Mouse (Mus musculus): ENCODE results near the gene Shank1. TPM values are rescaled to one million over a fixed set of nuclear protein-coding genes. Genes with fewer than 3 reads are reported as not detected.

Gene Shank1
- polyA plus RNA-seq, 1 experiment, result 4.2 TPM

- TF ChIP-seq POLR2A (IDR thresholded peaks at IDR 0.05; ENCODE audit: borderline replicate concordance, control insufficient read depth, low read depth, low read length), result no peak
- TF ChIP-seq CTCF (IDR thresholded peaks at IDR 0.05; ENCODE audit: control insufficient read depth, insufficient read depth, low read length), result no peak
- no peak overlapping the region for H3K4me3 ChIP-seq (replicated peaks; ENCODE audit: control insufficient read depth, low read depth, low read length)
- no peak overlapping the region for H3K27ac ChIP-seq (ENCODE audit: control insufficient read depth, insufficient read depth, low read depth, low read length, poor library complexity)
- H3K4me1 ChIP-seq (ENCODE audit: control insufficient read depth, insufficient read depth, low read length), result no peaks in the 10 kb centered on the region
- 40% methylated on average over 4 of the region's 4 CpGs for WGBS
These were observed 68.2 kb downstream of the Shank1 start for GRCm38 (mm10) chr7:44378290-44378689.

- H3K4me1 ChIP-seq (ENCODE audit: control insufficient read depth, insufficient read depth, low read length), result no peaks in the 10 kb centered on the region
- 70% methylated on average over 12 of the region's 12 CpGs for WGBS
- H3K27ac ChIP-seq (ENCODE audit: control insufficient read depth, insufficient read depth, low read depth, low read length, poor library complexity), result no peak overlapping the region
- TF ChIP-seq POLR2A (IDR thresholded peaks at IDR 0.05; ENCODE audit: borderline replicate concordance, control insufficient read depth, low read depth, low read length), result no peak
- no peak for TF ChIP-seq CTCF (IDR thresholded peaks at IDR 0.05; ENCODE audit: control insufficient read depth, insufficient read depth, low read length)
- H3K4me3 ChIP-seq (replicated peaks; ENCODE audit: control insufficient read depth, low read depth, low read length), result no peak overlapping the region
These were observed 72.5 kb downstream of the Shank1 start for GRCm38 (mm10) chr7:44382541-44382940.

GRCm38 (mm10) chr7:44383980-44384715 lies 74.1 kb downstream of the Shank1 start, which contains the start of gene Syt3:
TSS of gene Syt3 (plus strand) at chr7:44384102.
- TF ChIP-seq POLR2A (IDR thresholded peaks at IDR 0.05; ENCODE audit: borderline replicate concordance, control insufficient read depth, low read depth, low read length) (no peak), CTCF (IDR thresholded peaks at IDR 0.05; ENCODE audit: control insufficient read depth, insufficient read depth, low read length) (no peak)
- no peak within 1 kb of the TSS for H3K27ac ChIP-seq (ENCODE audit: control insufficient read depth, insufficient read depth, low read depth, low read length, poor library complexity)
- no peak within 1 kb of the TSS for H3K4me3 ChIP-seq (replicated peaks; ENCODE audit: control insufficient read depth, low read depth, low read length)
- no peaks in the 10 kb centered on the region for H3K4me1 ChIP-seq (ENCODE audit: control insufficient read depth, insufficient read depth, low read length)
- WGBS, result under 1% methylated on average over 19 of the region's 33 CpGs

GRCm38 (mm10) chr7:44384716-44385059 lies 74.6 kb downstream of the Shank1 start:
- H3K4me1 ChIP-seq (ENCODE audit: control insufficient read depth, insufficient read depth, low read length), result no peaks in the 10 kb centered on the region
- TF ChIP-seq POLR2A (IDR thresholded peaks at IDR 0.05; ENCODE audit: borderline replicate concordance, control insufficient read depth, low read depth, low read length), result no peak
- TF ChIP-seq CTCF (IDR thresholded peaks at IDR 0.05; ENCODE audit: control insufficient read depth, insufficient read depth, low read length), result no peak
- WGBS, result under 1% methylated on average over 17 of the region's 17 CpGs
- H3K27ac ChIP-seq (ENCODE audit: control insufficient read depth, insufficient read depth, low read depth, low read length, poor library complexity), result no peak overlapping the region
- H3K4me3 ChIP-seq (replicated peaks; ENCODE audit: control insufficient read depth, low read depth, low read length), result no peak overlapping the region

GRCm38 (mm10) chr7:44385720-44386119 lies 75.7 kb downstream of the Shank1 start, which contains the start of gene 1700008O03Rik:
TSS of gene 1700008O03Rik (minus strand) at chr7:44385820.
- no peak for TF ChIP-seq CTCF (IDR thresholded peaks at IDR 0.05; ENCODE audit: control insufficient read depth, insufficient read depth, low read length)
- TF ChIP-seq POLR2A (IDR thresholded peaks at IDR 0.05; ENCODE audit: borderline replicate concordance, control insufficient read depth, low read depth, low read length), result no peak
- Histone ChIP-seq H3K4me1 (ENCODE audit: control insufficient read depth, insufficient read depth, low read length) (no peaks in the 10 kb centered on the region), H3K4me3 (replicated peaks; ENCODE audit: control insufficient read depth, low read depth, low read length) (no peak within 1 kb of the TSS), H3K27ac (ENCODE audit: control insufficient read depth, insufficient read depth, low read depth, low read length, poor library complexity) (no peak within 1 kb of the TSS)
- 76% methylated on average over 12 of the region's 12 CpGs for WGBS

GRCm38 (mm10) chr7:44391831-44392230 lies 81.8 kb downstream of the Shank1 start:
- Histone ChIP-seq H3K27ac (ENCODE audit: control insufficient read depth, insufficient read depth, low read depth, low read length, poor library complexity) (no peak overlapping the region), H3K4me1 (ENCODE audit: control insufficient read depth, insufficient read depth, low read length) (no peaks in the 10 kb centered on the region), H3K4me3 (replicated peaks; ENCODE audit: control insufficient read depth, low read depth, low read length) (no peak overlapping the region)
- TF ChIP-seq POLR2A (IDR thresholded peaks at IDR 0.05; ENCODE audit: borderline replicate concordance, control insufficient read depth, low read depth, low read length), result no peak
- TF ChIP-seq CTCF (IDR thresholded peaks at IDR 0.05; ENCODE audit: control insufficient read depth, insufficient read depth, low read length), result no peak
- WGBS, result 70% methylated on average over 4 of the region's 4 CpGs

- Histone ChIP-seq H3K27ac (ENCODE audit: control insufficient read depth, insufficient read depth, low read depth, low read length, poor library complexity) (no peak overlapping the region), H3K4me1 (ENCODE audit: control insufficient read depth, insufficient read depth, low read length) (no peaks in the 10 kb centered on the region), H3K4me3 (replicated peaks; ENCODE audit: control insufficient read depth, low read depth, low read length) (no peak overlapping the region)
- 76% methylated on average over 14 of the region's 14 CpGs for WGBS
- no peak for TF ChIP-seq POLR2A (IDR thresholded peaks at IDR 0.05; ENCODE audit: borderline replicate concordance, control insufficient read depth, low read depth, low read length)
- TF ChIP-seq CTCF (IDR thresholded peaks at IDR 0.05; ENCODE audit: control insufficient read depth, insufficient read depth, low read length), result no peak
These were observed 82.3 kb downstream of the Shank1 start for GRCm38 (mm10) chr7:44392341-44392740.

GRCm38 (mm10) chr7:44393284-44393683 lies 83.2 kb downstream of the Shank1 start:
- TF ChIP-seq POLR2A (IDR thresholded peaks at IDR 0.05; ENCODE audit: borderline replicate concordance, control insufficient read depth, low read depth, low read length) (no peak), CTCF (IDR thresholded peaks at IDR 0.05; ENCODE audit: control insufficient read depth, insufficient read depth, low read length) (no peak)
- WGBS, result 83% methylated on average over 17 of the region's 17 CpGs

More at GRCm38 (mm10) chr7:44393284-44393683, 83.2 kb downstream of the Shank1 start:
- no peak overlapping the region for H3K4me3 ChIP-seq (replicated peaks; ENCODE audit: control insufficient read depth, low read depth, low read length)
- H3K27ac ChIP-seq (ENCODE audit: control insufficient read depth, insufficient read depth, low read depth, low read length, poor library complexity), result no peak overlapping the region
- H3K4me1 ChIP-seq (ENCODE audit: control insufficient read depth, insufficient read depth, low read length), result no peaks in the 10 kb centered on the region

Data from bone marrow, adult 2 months (tissue).